Mouse (Mus musculus) limb, embryonic 13.5 days (tissue): Measurements from ENCODE around the gene Srl. TPM values are rescaled to one million over a fixed set of nuclear protein-coding genes. Genes with fewer than 3 reads are reported as not detected.

Experiments used
- ATAC-seq: fragments of 200-750 bp; cut with Nextera tagmentation; 2 replicates; pipeline ENCODE4 v1.8.0; 2017; ENCODE audit warnings: low read depth, moderate number of reproducible peaks, moderate TSS enrichment; ENCODE audit not compliant: low FRiP score
- H3K27ac ChIP-seq: fragments of 300-500 bp; sonication (generic); 2 replicates; pipeline ENCODE4 v1.5.1; 2015; ENCODE audit warnings: inconsistent platforms, mild to moderate bottlenecking, moderate library complexity
- H3K27me3 ChIP-seq: fragments of 300-500 bp; sonication (generic); 2 replicates; pipeline ENCODE4 v1.6.1; 2015; ENCODE audit warnings: mild to moderate bottlenecking, inconsistent platforms
- H3K36me3 ChIP-seq: fragments of 300-500 bp; sonication (generic); 2 replicates; pipeline ENCODE4 v1.6.1; 2015; ENCODE audit warnings: inconsistent platforms, mild to moderate bottlenecking, moderate library complexity
- H3K4me1 ChIP-seq: fragments of 300-500 bp; sonication (generic); 2 replicates; pipeline ENCODE4 v1.6.1; 2015; ENCODE audit warnings: inconsistent platforms
- H3K4me2 ChIP-seq: fragments of 300-500 bp; sonication (generic); replicated peaks from 2 replicates; pipeline ENCODE4 v1.6.1; 2015; ENCODE audit warnings: inconsistent platforms, mild to moderate bottlenecking, moderate library complexity
- H3K4me3 ChIP-seq: fragments of 300-500 bp; sonication (generic); 2 replicates; pipeline ENCODE4 v1.5.1; 2015; ENCODE audit warnings: moderate library complexity, mild to moderate bottlenecking, inconsistent platforms
- H3K9ac ChIP-seq: fragments of 300-500 bp; sonication (generic); 2 replicates; pipeline ENCODE4 v1.6.1; 2015; ENCODE audit warnings: mild to moderate bottlenecking, inconsistent platforms
- H3K9me3 ChIP-seq: fragments of 300-500 bp; sonication (generic); 2 replicates; pipeline ENCODE4 v1.6.1; 2016; ENCODE audit warnings: inconsistent platforms
- WGBS: fragments of 180-500 bp; shearing (Covaris S2); methylation state at CpG from one replicate; pipeline ENCODE4 v1.1.7; 2015; 5-methylcytosine and 5-hydroxymethylcytosine counted together
- polyA plus RNA-seq: library from polyadenylated mRNA; unstranded; fragments of >200 nt; fragmentation: Nextera tagmentation; extraction: Ambion mirVana; gene quantifications from 2 replicates; pipeline ENCODE4 v1.2.1, GENCODE M21; 2015

The Srl gene
- polyA plus RNA-seq, 1 experiment from 2014 or later, result 41.8 TPM

GRCm38 (mm10) chr16:4570737-4571136 is 29.1 kb upstream of the Srl start:
- H3K9me3 ChIP-seq, result no peaks in the 10 kb centered on the region
- H3K27ac ChIP-seq, result 0 out of 2 replicates have a peak overlapping the region, but pooled peaks have one; percentile 39
- peaks cover 20% of the 10 kb centered on the region for H3K4me1 ChIP-seq
- H3K4me3 ChIP-seq, result no peak overlapping the region
- no peak overlapping the region for H3K9ac ChIP-seq
- 0 out of 2 replicates have a peak, but pooled peaks have one; percentile 49 for ATAC-seq
- no peaks in the 10 kb centered on the region for H3K36me3 ChIP-seq
- 36% methylated on average over 4 of the region's 4 CpGs for WGBS
- H3K27me3 ChIP-seq, result no peaks in the 10 kb centered on the region
- H3K4me2 ChIP-seq, result 0 out of 2 replicates have a peak overlapping the region, but pooled peaks have one; percentile 0

DNA sequence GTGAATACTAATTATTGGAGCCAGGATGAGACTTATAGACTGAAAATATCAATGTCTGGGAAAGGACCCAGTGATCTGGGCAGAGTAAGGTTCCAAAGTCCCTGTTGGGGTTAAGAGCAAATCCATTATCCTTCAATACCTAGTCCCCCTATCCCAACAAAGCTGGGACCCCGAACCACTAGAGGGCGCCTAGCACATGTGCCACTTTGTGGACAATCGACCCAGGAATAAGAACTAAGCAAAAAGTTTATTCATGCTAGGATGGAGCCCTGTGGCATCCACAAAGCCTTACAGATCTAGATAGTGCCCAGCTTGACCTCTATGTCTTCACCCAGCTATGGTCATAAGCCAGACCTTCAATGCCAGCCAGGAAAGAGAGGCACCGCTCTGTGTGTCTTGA is 26.3 kb upstream of the Srl start:
- H3K36me3 ChIP-seq, result no peaks in the 10 kb centered on the region
- no peak overlapping the region for H3K4me2 ChIP-seq
- peak; percentile 44; the same call in 1 of the 2 replicates for ATAC-seq
- H3K4me1 ChIP-seq, result peaks cover 20% of the 10 kb centered on the region
- H3K9me3 ChIP-seq, result no peaks in the 10 kb centered on the region
- no peak overlapping the region for H3K27ac ChIP-seq
- no peak overlapping the region for H3K4me3 ChIP-seq
- no peak overlapping the region for H3K9ac ChIP-seq
- 23% methylated on average over 4 of the region's 4 CpGs for WGBS
- H3K27me3 ChIP-seq, result no peaks in the 10 kb centered on the region

DNA sequence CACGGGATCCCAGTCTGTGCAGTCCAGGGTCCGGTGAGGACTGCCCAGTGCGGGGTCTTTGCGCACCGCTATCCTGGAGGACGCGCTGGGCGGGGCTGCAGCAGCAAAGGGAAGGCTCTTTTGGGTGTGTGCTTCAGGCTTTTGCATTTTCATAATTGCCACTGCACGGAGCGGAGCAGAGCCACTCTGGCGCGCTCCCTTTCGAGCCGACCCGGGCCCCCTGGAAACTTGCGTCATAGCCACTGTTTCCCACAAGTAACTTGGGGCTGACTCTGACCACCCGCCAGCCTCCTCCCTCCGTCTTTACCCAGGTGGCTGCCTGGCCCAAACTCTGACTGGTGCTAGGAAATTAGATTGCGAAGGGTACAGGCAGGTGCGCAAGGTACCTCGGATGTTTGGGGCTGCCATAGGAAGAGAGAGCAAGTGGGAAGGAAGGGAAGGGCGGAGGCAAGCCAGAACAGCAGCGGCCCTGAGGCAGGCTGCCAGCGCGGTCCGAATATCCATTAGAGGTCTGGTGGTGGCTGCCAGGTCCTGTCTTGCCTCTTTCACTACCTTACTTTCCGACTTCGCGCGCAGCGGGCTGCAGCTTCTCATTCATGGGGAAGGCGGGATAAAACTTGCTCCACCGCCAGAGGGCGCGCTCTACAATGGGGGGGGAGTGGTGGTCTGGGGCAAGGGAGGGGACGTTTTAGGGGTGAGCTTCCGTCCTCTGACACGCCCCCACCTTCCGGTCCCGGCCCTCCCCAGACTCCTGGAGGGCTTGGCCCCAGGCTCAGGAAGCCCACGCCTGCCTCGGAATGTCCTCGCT is 18.7 kb upstream of the Srl start:
- Histone ChIP-seq H3K4me3 (peak overlapping the region; percentile 65), H3K4me2 (peak overlapping the region; percentile 85), H3K27me3 (no peaks in the 10 kb centered on the region), H3K4me1 (peaks cover 28% of the 10 kb centered on the region), H3K9me3 (no peaks in the 10 kb centered on the region), H3K9ac (peak overlapping the region; percentile 82), H3K27ac (peak overlapping the region; percentile 90), H3K36me3 (peaks cover 6% of the 10 kb centered on the region; the same call in 1 of the 2 replicates)
- ATAC-seq, result peak; percentile 25
- WGBS, result 1% methylated on average over 43 of the region's 43 CpGs

- peak within 1 kb of the TSS; percentile 65 for H3K4me3 ChIP-seq
- peak within 1 kb of the TSS; percentile 82 for H3K9ac ChIP-seq
- H3K27me3 ChIP-seq, result no peaks in the 10 kb centered on the region
- H3K4me2 ChIP-seq, result peak within 1 kb of the TSS; percentile 85
- peaks cover 33% of the 10 kb centered on the region for H3K4me1 ChIP-seq
- peaks cover 10% of the 10 kb centered on the region; the same call in 1 of the 2 replicates for H3K36me3 ChIP-seq
- H3K27ac ChIP-seq, result peak within 1 kb of the TSS; percentile 90
- under 1% methylated on average over 15 of the region's 17 CpGs for WGBS
- peak; percentile 17; the same call in 1 of the 2 replicates for ATAC-seq
- H3K9me3 ChIP-seq, result no peaks in the 10 kb centered on the region
Observed at GRCm38 (mm10) chr16:4559715-4560144, 18.1 kb upstream of the Srl start, which contains the start of gene Tfap4. Tfap4 (minus strand) TSS chr16:4559854.

DNA sequence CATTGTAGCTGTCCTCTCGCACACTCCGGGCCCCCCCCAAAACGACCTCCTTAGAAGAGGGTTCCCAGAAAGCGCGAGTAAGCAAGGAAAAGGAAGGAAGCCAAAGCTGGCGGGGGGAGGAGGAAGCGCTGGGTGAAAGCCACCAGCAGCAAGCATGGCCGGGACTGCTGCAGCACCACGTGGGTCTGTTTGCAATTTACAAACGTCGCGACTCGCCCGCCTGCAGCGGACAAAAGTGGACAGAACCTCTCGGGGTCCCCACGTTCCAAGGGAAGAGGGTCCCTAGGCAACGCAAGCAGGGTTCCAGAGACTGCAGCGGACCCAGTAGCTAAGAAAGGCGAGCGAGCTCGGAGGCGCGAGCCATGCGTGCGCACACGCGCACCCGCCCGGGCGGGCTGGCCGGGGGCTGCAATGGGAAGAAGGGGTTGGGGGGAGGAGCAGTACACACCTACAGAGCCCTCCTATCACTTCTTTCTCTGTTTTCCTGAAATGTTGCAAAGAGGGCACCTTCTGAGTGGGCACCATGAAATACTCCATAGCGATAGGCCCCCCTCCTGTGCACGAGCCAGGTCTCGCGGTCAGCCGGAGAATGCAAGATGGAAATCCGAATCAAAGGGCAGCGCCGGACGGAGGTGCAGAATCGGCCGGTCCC is 17.5 kb upstream of the Srl start:
- Histone ChIP-seq H3K4me1 (peaks cover 39% of the 10 kb centered on the region), H3K4me3 (peak overlapping the region; percentile 65), H3K9me3 (no peaks in the 10 kb centered on the region), H3K9ac (peak overlapping the region; percentile 82), H3K36me3 (peaks cover 10% of the 10 kb centered on the region; the same call in 1 of the 2 replicates), H3K27me3 (no peaks in the 10 kb centered on the region), H3K27ac (peak overlapping the region; percentile 90), H3K4me2 (peak overlapping the region; percentile 85)
- WGBS, result under 1% methylated on average over 43 of the region's 43 CpGs
- peak; percentile 45 for ATAC-seq

DNA sequence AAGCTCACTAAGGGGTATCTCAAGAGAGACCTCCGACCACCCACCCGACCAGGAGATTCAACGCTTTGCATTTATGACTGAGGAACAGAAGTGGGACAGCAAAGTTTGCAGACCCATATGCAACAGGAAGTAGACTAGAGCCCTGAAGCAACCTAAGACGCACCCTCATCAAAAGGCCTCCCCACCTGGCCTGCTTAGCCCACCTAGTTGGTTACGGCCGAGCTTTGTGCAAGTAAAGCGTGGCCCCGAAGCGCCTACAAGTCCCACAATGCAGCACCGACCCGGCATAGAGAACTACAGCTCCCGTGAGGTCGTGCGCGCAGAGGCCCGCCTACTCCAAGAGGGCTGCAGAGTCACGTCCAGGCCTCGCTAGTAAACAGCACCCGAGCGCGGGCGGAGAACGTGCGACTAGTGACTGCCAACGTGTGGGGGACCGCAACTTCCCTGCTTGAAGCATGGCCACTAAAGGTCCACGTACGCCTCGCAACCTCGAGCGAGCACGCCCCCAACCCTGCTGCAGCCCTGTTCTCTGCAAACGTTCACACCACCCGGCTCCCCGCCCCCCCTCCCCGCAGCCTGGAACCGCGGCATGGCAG is 16.9 kb upstream of the Srl start:
- Histone ChIP-seq H3K9me3 (no peaks in the 10 kb centered on the region), H3K4me3 (peak overlapping the region; percentile 65), H3K4me1 (peaks cover 45% of the 10 kb centered on the region), H3K36me3 (peaks cover 10% of the 10 kb centered on the region; the same call in 1 of the 2 replicates), H3K9ac (peak overlapping the region; percentile 82), H3K4me2 (peak overlapping the region; percentile 85), H3K27ac (peak overlapping the region; percentile 90), H3K27me3 (no peaks in the 10 kb centered on the region)
- ATAC-seq, result peak; percentile 92
- WGBS, result 0% methylated on average over 38 of the region's 38 CpGs

- H3K4me1 ChIP-seq, result peaks cover 50% of the 10 kb centered on the region
- no peaks in the 10 kb centered on the region for H3K9me3 ChIP-seq
- WGBS, result under 1% methylated on average over 19 of the region's 19 CpGs
- peak overlapping the region; percentile 82 for H3K9ac ChIP-seq
- peaks cover 10% of the 10 kb centered on the region; the same call in 1 of the 2 replicates for H3K36me3 ChIP-seq
- H3K4me3 ChIP-seq, result peak overlapping the region; percentile 65
- H3K27ac ChIP-seq, result peak overlapping the region; percentile 90
- no peaks in the 10 kb centered on the region for H3K27me3 ChIP-seq
- H3K4me2 ChIP-seq, result peak overlapping the region; percentile 85
- ATAC-seq, result peak; percentile 26
Observed at GRCm38 (mm10) chr16:4557949-4558348, 16.3 kb upstream of the Srl start.

DNA sequence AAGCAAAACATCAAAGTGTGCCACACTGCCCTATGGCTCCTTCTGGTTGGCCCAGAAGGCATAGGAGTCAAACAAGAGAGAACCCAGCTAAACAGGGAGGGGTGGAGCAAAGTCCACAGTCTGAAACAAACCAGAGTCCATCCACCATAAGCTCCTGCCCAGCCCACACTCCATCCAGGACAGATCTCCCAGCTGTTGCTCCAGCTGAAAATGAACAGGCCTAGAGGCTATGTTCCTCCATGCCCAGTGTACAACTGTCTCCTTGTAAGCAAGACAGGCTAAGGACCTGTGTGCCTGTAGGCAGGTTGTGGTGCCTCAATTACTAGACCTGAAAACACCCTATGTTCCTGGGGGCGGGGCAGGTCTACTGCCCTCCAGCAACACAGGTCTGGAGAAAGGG is 15.5 kb upstream of the Srl start:
- H3K9ac ChIP-seq, result peak overlapping the region; percentile 82
- H3K36me3 ChIP-seq, result peaks cover 10% of the 10 kb centered on the region; the same call in 1 of the 2 replicates
- WGBS, result 75% methylated on average over 1 of the region's 1 CpGs
- H3K4me1 ChIP-seq, result peaks cover 59% of the 10 kb centered on the region
- peak overlapping the region; percentile 85 for H3K4me2 ChIP-seq
- no peaks in the 10 kb centered on the region for H3K27me3 ChIP-seq
- no peaks in the 10 kb centered on the region for H3K9me3 ChIP-seq
- no peak for ATAC-seq
- peak overlapping the region; percentile 90 for H3K27ac ChIP-seq
- peak overlapping the region; percentile 65 for H3K4me3 ChIP-seq

- Histone ChIP-seq H3K4me3 (no peak overlapping the region), H3K4me2 (no peak overlapping the region), H3K4me1 (peaks cover 64% of the 10 kb centered on the region), H3K9ac (no peak overlapping the region), H3K36me3 (peaks cover 24% of the 10 kb centered on the region), H3K27ac (no peak overlapping the region), H3K9me3 (no peaks in the 10 kb centered on the region), H3K27me3 (no peaks in the 10 kb centered on the region)
- WGBS, result 94% methylated on average over 1 of the region's 1 CpGs
- no peak for ATAC-seq
Observed at GRCm38 (mm10) chr16:4555555-4555954, 13.9 kb upstream of the Srl start.

DNA sequence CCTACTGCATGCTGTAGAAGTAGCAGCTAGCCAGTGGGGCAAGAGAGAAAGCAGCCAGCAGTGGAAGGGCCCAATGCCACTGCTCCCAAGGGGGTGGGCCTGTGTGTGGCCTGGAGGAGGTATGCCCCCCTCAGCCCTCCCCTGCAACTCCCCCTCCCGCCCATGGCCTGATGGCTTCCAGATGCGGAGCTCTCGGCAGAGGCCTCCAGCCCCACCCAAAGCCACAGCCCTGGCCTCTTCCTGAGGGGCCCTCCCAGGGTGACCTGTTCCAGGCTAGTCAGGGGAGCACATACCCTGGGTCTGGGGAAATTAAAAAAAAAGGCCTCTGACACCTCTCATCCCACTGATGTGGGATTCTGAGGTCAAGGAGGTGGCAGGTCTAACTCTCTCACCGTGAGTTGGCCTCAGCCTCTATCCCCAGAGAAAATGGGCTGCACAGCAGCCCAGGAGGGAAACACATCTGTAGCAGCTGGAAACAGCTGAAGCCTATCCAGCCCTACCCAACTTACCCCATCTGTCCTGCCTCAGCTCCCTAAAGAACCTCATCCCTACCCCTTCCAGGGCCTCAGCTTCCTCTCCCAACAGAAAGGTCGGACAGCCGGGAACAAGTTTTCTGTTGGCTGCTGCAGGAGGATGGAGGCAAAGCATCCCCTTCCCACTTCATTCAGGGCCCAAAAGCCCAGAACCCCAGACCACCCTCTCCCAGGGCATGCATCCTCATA is 11.4 kb upstream of the Srl start:
- Histone ChIP-seq H3K27me3 (no peaks in the 10 kb centered on the region), H3K4me1 (peaks cover 60% of the 10 kb centered on the region), H3K9ac (peak overlapping the region; percentile 51), H3K4me3 (peak overlapping the region; percentile 10; the same call in 1 of the 2 replicates), H3K27ac (peak overlapping the region; percentile 93), H3K9me3 (no peaks in the 10 kb centered on the region), H3K36me3 (peaks cover 42% of the 10 kb centered on the region), H3K4me2 (peak overlapping the region; percentile 49)
- 6% methylated on average over 6 of the region's 6 CpGs for WGBS
- ATAC-seq, result peak; percentile 84

DNA sequence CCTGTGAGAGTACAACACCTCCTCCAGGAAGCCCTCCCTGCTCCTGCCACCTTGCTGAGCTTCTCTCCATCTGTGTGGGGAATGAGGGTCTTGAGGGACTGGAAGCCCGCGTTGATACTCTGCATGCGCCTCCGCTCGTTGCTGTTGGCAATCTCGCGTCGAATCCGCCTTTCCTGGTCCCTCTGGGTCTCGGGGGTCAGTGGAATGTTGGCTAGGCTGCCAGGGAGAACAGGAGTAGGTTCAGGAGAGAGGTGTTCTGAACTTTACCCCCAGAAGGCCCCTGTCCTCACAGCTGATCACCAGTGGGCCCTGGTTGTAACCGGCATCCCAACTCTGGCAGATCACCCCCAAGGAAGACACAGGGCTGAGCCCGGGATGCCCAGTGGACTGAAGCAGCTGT is 10.3 kb upstream of the Srl start:
- Histone ChIP-seq H3K27me3 (no peaks in the 10 kb centered on the region), H3K4me1 (peaks cover 49% of the 10 kb centered on the region), H3K4me2 (peak overlapping the region; percentile 49; the same call in 1 of the 2 replicates), H3K27ac (peak overlapping the region; percentile 93), H3K4me3 (no peak overlapping the region), H3K9ac (peak overlapping the region; percentile 35; the same call in 1 of the 2 replicates), H3K9me3 (no peaks in the 10 kb centered on the region), H3K36me3 (peaks cover 51% of the 10 kb centered on the region)
- WGBS, result 83% methylated on average over 12 of the region's 12 CpGs
- no peak for ATAC-seq
